Comparison of ENCODE assay signal across 11 mouse cellular contexts in the genomic region with DNA sequence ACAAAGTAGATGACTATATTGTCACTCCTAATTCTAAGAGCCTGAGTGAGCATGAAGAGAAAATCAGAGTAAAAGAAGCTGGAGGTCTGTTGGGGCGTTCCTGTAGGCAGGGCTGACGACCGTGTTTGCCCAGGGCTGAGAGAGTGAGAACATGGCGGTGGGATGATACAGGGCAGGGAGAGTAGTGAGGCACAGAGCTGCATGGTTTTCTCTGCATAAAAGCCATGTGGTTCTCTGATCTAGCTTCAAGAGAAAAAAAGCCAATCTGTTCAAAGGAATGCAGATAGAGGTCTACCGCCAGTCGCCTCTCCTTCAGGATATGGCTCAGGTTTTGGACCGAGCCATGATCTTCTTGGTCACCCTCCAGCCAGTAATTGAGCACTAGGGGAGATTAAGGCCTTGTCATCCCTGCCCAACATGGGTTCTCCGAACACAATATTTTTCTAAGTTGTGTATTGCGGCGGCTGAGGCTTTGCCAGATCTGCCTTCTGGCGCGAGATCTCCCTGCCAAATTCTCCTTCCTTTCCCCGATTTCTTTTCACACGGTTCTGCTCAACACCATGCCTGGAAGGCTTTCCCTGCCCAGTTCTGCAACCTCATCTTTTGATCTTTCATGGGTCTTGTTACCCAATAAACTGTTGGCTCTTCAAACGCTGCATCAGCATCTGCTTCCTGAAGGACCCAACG. TPM values are rescaled to one million over a fixed set of nuclear protein-coding genes. Genes with fewer than 3 reads are reported as not detected.
DNase-seq lines count a peak whose midpoint lies in the region; ATAC-seq and TF ChIP-seq lines count a peak whose summit lies in the region.
"Had no signal": no experiment of that assay in that cellular context is flagged by ENCODE, and none has a peak within 500 bp of the region (broad histone marks: within the 10 kb centered on the region; RNA-seq: fewer than 3 reads in every experiment).

No protein-coding gene starts in this region.

- H3K4me3 ChIP-seq in heart, adult 2 months = no peak overlapping the region
- no peak overlapping the region for H3K4me3 ChIP-seq in intestine, embryonic 15.5 days (replicated peaks)
- H3K4me3 ChIP-seq: heart, embryonic 13.5 days had no signal

- ATAC-seq in intestine, embryonic 15.5 days = no peak
- ATAC-seq: intestine, embryonic 16.5 days had no signal

- TF ChIP-seq POLR2A in heart, adult 2 months (IDR thresholded peaks at IDR 0.05; ENCODE audit: insufficient read depth, low read depth, low read length) = no peak

- no peak overlapping the region for H3K27ac ChIP-seq in heart, adult 2 months
- no peak overlapping the region for H3K27ac ChIP-seq in intestine, embryonic 15.5 days
- H3K27ac ChIP-seq: heart, embryonic 13.5 days had no signal

- no peaks in the 10 kb centered on the region for H3K4me1 ChIP-seq in heart, adult 2 months (ENCODE audit: control insufficient read depth, insufficient read depth, low read length)
- no peaks in the 10 kb centered on the region for H3K4me1 ChIP-seq in intestine, embryonic 15.5 days (replicated peaks)

- no peaks in the 10 kb centered on the region for H3K27me3 ChIP-seq in heart, adult 2 months (ENCODE audit: control insufficient read depth, insufficient read depth, low read length)
- no peaks in the 10 kb centered on the region for H3K27me3 ChIP-seq in intestine, embryonic 15.5 days (replicated peaks)
- H3K27me3 ChIP-seq: heart, embryonic 13.5 days had no signal

- H3K79me2 ChIP-seq in heart, adult 2 months (replicated peaks; ENCODE audit: control insufficient read depth, insufficient read depth, low read length) = no peaks in the 10 kb centered on the region

- no peak overlapping the region for H3K4me2 ChIP-seq in intestine, embryonic 15.5 days (replicated peaks)
- H3K4me2 ChIP-seq: heart, embryonic 13.5 days had no signal

- no peak overlapping the region for H3K9ac ChIP-seq in heart, adult 2 months (ENCODE audit: low read depth, low read length)
- H3K9ac ChIP-seq in intestine, embryonic 15.5 days = no peak overlapping the region
- H3K9ac ChIP-seq: heart, embryonic 13.5 days had no signal

- WGBS in heart, adult 2 months = 88% methylated on average over 16 of the region's 16 CpGs
- 88% methylated on average over 16 of the region's 16 CpGs for WGBS in intestine, embryonic 15.5 days

- TF ChIP-seq CTCF in heart, adult 2 months (IDR thresholded peaks at IDR 0.05) = no peak

- peak; percentile 65 for DNase-seq in heart, adult 11 months
- DNase-seq in heart, adult 2 months = no peak
- peak; percentile 85 to 86 for DNase-seq in cerebellum, postnatal 25 days
- DNase-seq in layer of hippocampus, postnatal 10 days (ENCODE audit: low spot score in 2 of 2) = peak; percentile 63 to 70
- DNase-seq in right cerebral cortex, adult 18-20 months = peak; percentile 39
- no peak for DNase-seq in spleen, adult 12 weeks (ENCODE audit: low spot score)
- no peak for DNase-seq in urinary bladder, postnatal 25 days (ENCODE audit: low spot score)

- no peak for TF ChIP-seq EP300 in heart, adult 2 months (IDR thresholded peaks at IDR 0.05; ENCODE audit: insufficient read depth, low read depth, low read length)

- no peaks in the 10 kb centered on the region for H3K9me3 ChIP-seq in intestine, embryonic 15.5 days

- intact Hi-C loops in heart, adult 2 months (cut with DNase I) = no loop called here

- H3K36me3 ChIP-seq in heart, adult 2 months (ENCODE audit: control insufficient read depth, insufficient read depth, low read length) = no peaks in the 10 kb centered on the region
- no peaks in the 10 kb centered on the region for H3K36me3 ChIP-seq in intestine, embryonic 15.5 days
- H3K36me3 ChIP-seq: heart, embryonic 13.5 days had no signal

RNA-seq across cellular contexts. Expression of gene 2310009B15Rik, which starts 44.9 kb away (rescaled TPM):
- 1 to 10 TPM; 8.0 to 8.3 TPM for total RNA-seq in heart, adult 2 months (2021)
- 12.2 and 13.1 TPM in 2 replicates for polyA plus RNA-seq in heart, adult 2 months (2012; rRNA removed)
- total RNA-seq in layer of hippocampus, postnatal 10 days (2021) = 10 to 100 TPM; 24.4 to 25.6 TPM
- 38.1 and 38.9 TPM in 2 replicates for polyA plus RNA-seq in intestine, embryonic 15.5 days (2015; fragmentation: Nextera tagmentation; extraction: Ambion mirVana)

RNA-seq across cellular contexts. Expression of gene Lhx9, which starts 53.2 kb away (rescaled TPM):
- not detected for total RNA-seq in heart, adult 2 months (2021)
- polyA plus RNA-seq in heart, adult 2 months (2012; rRNA removed) = not detected in 2 replicates
- 10 to 100 TPM; 15.3 to 16.1 TPM for total RNA-seq in layer of hippocampus, postnatal 10 days (2021)
- polyA plus RNA-seq in intestine, embryonic 15.5 days (2015; fragmentation: Nextera tagmentation; extraction: Ambion mirVana) = 0.15 and 0.20 TPM in 2 replicates
- total RNA-seq: liver, adult 2 months had no signal

Comparison
In these comparisons a context has a peak if more than half of its experiments do, and no peak if none do; other contexts are left out.
1. DNase-seq: peak in heart, adult 11 months (single experiment), cerebellum, postnatal 25 days (2 of 2), layer of hippocampus, postnatal 10 days (2 of 2) and right cerebral cortex, adult 18-20 months (single experiment); none in heart, adult 2 months (0 of 2), spleen, adult 12 weeks (single experiment) and urinary bladder, postnatal 25 days (single experiment).
2. RNA of gene Lhx9, which starts 53.2 kb away (total RNA-seq): 15.3 to 16.1 TPM in layer of hippocampus, postnatal 10 days; not detected in heart, adult 2 months; every median in the first group is over 10 times any median in the second.